ENCODE assay signal across 26 mouse cellular contexts in genomic region chr15:92805934-92806333, GRCm38 (mm10).
DNase-seq lines count a peak whose midpoint lies in the region; ATAC-seq and TF ChIP-seq lines count a peak whose summit lies in the region.
"Had no signal": no experiment of that assay in that cellular context is flagged by ENCODE, and none has a peak within 500 bp of the region (broad histone marks: within the 10 kb centered on the region; RNA-seq: fewer than 3 reads in every experiment).

No protein-coding gene starts in this region.

- peak; percentile 25; the same call in 1 of the 2 replicates for TF ChIP-seq CTCF in hindbrain, postnatal 0 days (IDR thresholded peaks at IDR 0.05; ENCODE audit: low read depth)
- TF ChIP-seq CTCF in forebrain, postnatal 0 days (IDR thresholded peaks at IDR 0.05; ENCODE audit: low read depth): no peak

- no peaks in the 10 kb centered on the region for H3K4me1 ChIP-seq in hindbrain, postnatal 0 days (ENCODE audit: insufficient read depth, low read length)
- H3K4me1 ChIP-seq in hindbrain, embryonic 10.5 days (replicated peaks): peaks cover 23% of the 10 kb centered on the region
- no peaks in the 10 kb centered on the region for H3K4me1 ChIP-seq in forebrain, postnatal 0 days (ENCODE audit: insufficient read depth)
- H3K4me1 ChIP-seq: heart, embryonic 12.5 days; intestine, embryonic 15.5 days; limb, embryonic 13.5 days; lung, embryonic 15.5 days had no signal

- ATAC-seq in hindbrain, postnatal 0 days: no peak
- ATAC-seq in forebrain, postnatal 0 days: no peak
- ATAC-seq: intestine, embryonic 15.5 days had no signal

- H3K27ac ChIP-seq in hindbrain, postnatal 0 days: no peak overlapping the region
- no peak overlapping the region for H3K27ac ChIP-seq in hindbrain, embryonic 10.5 days
- H3K27ac ChIP-seq in forebrain, postnatal 0 days (ENCODE audit: low read depth, low read length): no peak overlapping the region
- H3K27ac ChIP-seq: gastrocnemius, adult 2 months; hindbrain, embryonic 15.5 days; intestine, embryonic 15.5 days; left cerebral cortex, adult 2 months; limb, embryonic 13.5 days; lung, embryonic 15.5 days had no signal

- H3K36me3 ChIP-seq in hindbrain, postnatal 0 days (ENCODE audit: insufficient read depth, low read length): no peaks in the 10 kb centered on the region
- H3K36me3 ChIP-seq in hindbrain, embryonic 10.5 days: no peaks in the 10 kb centered on the region
- no peaks in the 10 kb centered on the region for H3K36me3 ChIP-seq in forebrain, postnatal 0 days (ENCODE audit: insufficient read depth)
- H3K36me3 ChIP-seq: heart, embryonic 12.5 days; hindbrain, embryonic 15.5 days; intestine, embryonic 15.5 days; limb, embryonic 13.5 days; lung, embryonic 15.5 days had no signal

- H3K27me3 ChIP-seq in hindbrain, postnatal 0 days (ENCODE audit: insufficient read depth, low read length): no peaks in the 10 kb centered on the region
- H3K27me3 ChIP-seq in hindbrain, embryonic 10.5 days (ENCODE audit: insufficient read depth, poor library complexity, severe bottlenecking): no peaks in the 10 kb centered on the region
- H3K27me3 ChIP-seq in forebrain, postnatal 0 days (ENCODE audit: insufficient read depth, low read length): no peaks in the 10 kb centered on the region
- H3K27me3 ChIP-seq: heart, embryonic 12.5 days; hindbrain, embryonic 15.5 days; intestine, embryonic 15.5 days; limb, embryonic 13.5 days; lung, embryonic 15.5 days had no signal

- no peak overlapping the region for H3K4me2 ChIP-seq in hindbrain, postnatal 0 days (ENCODE audit: low read depth, low read length)
- H3K4me2 ChIP-seq in forebrain, postnatal 0 days (ENCODE audit: low read depth): no peak overlapping the region
- H3K4me2 ChIP-seq: heart, embryonic 12.5 days; hindbrain, embryonic 15.5 days; intestine, embryonic 15.5 days; limb, embryonic 13.5 days; liver, embryonic 11.5 days; lung, embryonic 15.5 days had no signal

- WGBS in hindbrain, postnatal 0 days: 12% methylated on average over 3 of the region's 3 CpGs
- WGBS in hindbrain, embryonic 10.5 days: 66% methylated on average over 3 of the region's 3 CpGs
- 6% methylated on average over 3 of the region's 3 CpGs for WGBS in forebrain, postnatal 0 days

- DNase-seq in cerebellum, postnatal 10 days: peak; percentile 18 to 33
- DNase-seq in cerebellum, adult 18-20 months: no peak
- DNase-seq in hindbrain, postnatal 0 days (ENCODE audit: low spot score): peak; percentile 31
- no peak for DNase-seq in hindbrain, embryonic 10.5 days (ENCODE audit: low spot score)
- peak; percentile 26 for DNase-seq in brain, adult 2 months (ENCODE audit: low read depth, low spot score)
- peak; percentile 37 for DNase-seq in forebrain, postnatal 0 days
- DNase-seq in frontal cortex, postnatal 25 days (ENCODE audit: low spot score in 2 of 2): no peak
- no peak for DNase-seq in spleen, postnatal 10 days (ENCODE audit: low spot score in 2 of 2)
- DNase-seq: adrenal gland, postnatal 14 days; cerebellum, adult 9-11 months; gastrocnemius, adult 2 months; gastrocnemius, postnatal 36 days; heart, adult 18-20 months; heart, postnatal 4 days; kidney, adult 2 months; kidney, postnatal 10 days; lung, postnatal 36 days; thymus, postnatal 4 days had no signal

- no peak overlapping the region for H3K9ac ChIP-seq in hindbrain, postnatal 0 days (replicated peaks; ENCODE audit: low read length)
- no peak overlapping the region for H3K9ac ChIP-seq in forebrain, postnatal 0 days
- H3K9ac ChIP-seq: heart, embryonic 12.5 days; hindbrain, embryonic 15.5 days; intestine, embryonic 15.5 days; limb, embryonic 13.5 days; lung, embryonic 15.5 days had no signal

- no peaks in the 10 kb centered on the region for H3K9me3 ChIP-seq in hindbrain, postnatal 0 days (ENCODE audit: low read length)
- H3K9me3 ChIP-seq in hindbrain, embryonic 10.5 days: no peaks in the 10 kb centered on the region
- no peaks in the 10 kb centered on the region for H3K9me3 ChIP-seq in forebrain, postnatal 0 days (ENCODE audit: low read length)
- H3K9me3 ChIP-seq: heart, embryonic 12.5 days; hindbrain, embryonic 15.5 days; intestine, embryonic 15.5 days; limb, embryonic 13.5 days; lung, embryonic 15.5 days had no signal

- no peak overlapping the region for H3K4me3 ChIP-seq in hindbrain, postnatal 0 days (ENCODE audit: low read length)
- H3K4me3 ChIP-seq in hindbrain, embryonic 10.5 days: no peak overlapping the region
- no peak overlapping the region for H3K4me3 ChIP-seq in forebrain, postnatal 0 days (ENCODE audit: low read depth, low read length)
- H3K4me3 ChIP-seq: erythroblast, embryonic 14.5 days; gastrocnemius, adult 2 months; heart, embryonic 12.5 days; hindbrain, embryonic 15.5 days; intestine, embryonic 15.5 days; left cerebral cortex, adult 2 months; limb, embryonic 13.5 days; lung, embryonic 15.5 days had no signal

Comparison
In these comparisons a context has a peak if more than half of its experiments do, and no peak if none do; other contexts are left out.
1. DNase-seq: peak in cerebellum, postnatal 10 days (2 of 2), hindbrain, postnatal 0 days (single experiment), brain, adult 2 months (single experiment) and forebrain, postnatal 0 days (single experiment); none in cerebellum, adult 18-20 months (0 of 2), hindbrain, embryonic 10.5 days (single experiment), frontal cortex, postnatal 25 days (0 of 2) and spleen, postnatal 10 days (0 of 2).